Mouse (Mus musculus) brain, adult 2 months (tissue): ENCODE results near the gene Cbx8.

Source experiments
- DNase-seq: peaks from one replicate; pipeline ENCODE4 v3.0.0; 2011; ENCODE audit warnings: low read depth, low spot score

Cbx8 gene

GRCm38 (mm10) chr11:119079445-119079837, 38.7 kb upstream of the Cbx8 start:
- no peak for DNase-seq

GRCm38 (mm10) chr11:119078691-119079444, 38.1 kb upstream of the Cbx8 start:
- DNase-seq: peak; percentile 66

- no peak for DNase-seq
Observed at GRCm38 (mm10) chr11:119077755-119078154, 37.0 kb upstream of the Cbx8 start.

DNA sequence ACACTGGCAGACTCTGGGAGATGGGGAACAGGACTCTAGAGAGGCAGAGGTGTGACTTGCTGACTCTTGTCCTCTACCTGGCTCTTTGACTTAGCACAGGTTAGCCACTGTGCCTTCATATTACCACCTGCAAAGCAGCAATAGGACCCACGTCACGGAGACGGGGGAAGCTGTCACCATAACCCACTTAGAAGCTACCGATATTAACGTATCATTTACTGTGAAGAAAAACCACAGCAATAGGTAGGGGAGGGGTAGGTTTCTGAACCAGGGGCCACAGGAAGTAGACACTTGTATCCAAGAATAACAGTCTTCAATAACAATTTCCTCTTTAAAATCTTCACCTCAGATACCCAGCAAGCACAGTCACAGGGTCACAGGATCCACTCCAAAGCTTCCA, 35.0 kb upstream of the Cbx8 start:
- DNase-seq: no peak

DNA sequence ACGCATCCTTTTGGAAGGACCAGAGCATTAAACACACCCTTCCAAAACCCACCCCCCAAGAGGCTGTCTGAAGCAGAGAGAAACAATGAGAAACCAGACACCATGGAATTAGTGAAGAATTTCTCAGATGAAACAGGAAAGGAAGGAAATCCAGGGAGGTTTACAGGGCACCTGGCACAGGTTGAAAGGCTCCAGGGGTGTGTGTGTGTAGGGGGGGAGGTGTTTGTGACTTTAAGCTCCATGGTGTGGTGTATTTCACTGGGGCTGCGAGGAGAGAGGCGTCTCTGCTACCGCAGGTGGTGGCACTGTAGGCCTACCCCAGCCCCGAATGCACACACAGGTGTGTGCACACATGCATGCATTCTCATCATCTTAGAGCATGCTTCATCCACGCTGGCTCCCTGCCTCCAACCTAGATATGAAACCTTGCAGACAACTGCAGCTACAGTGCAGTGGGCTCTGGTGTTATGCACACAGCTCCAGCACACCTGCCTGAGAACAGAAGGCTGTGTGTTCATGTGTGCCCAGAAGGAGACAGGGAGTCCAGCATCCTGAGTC, 33.2 kb upstream of the Cbx8 start:
- DNase-seq: no peak

DNA sequence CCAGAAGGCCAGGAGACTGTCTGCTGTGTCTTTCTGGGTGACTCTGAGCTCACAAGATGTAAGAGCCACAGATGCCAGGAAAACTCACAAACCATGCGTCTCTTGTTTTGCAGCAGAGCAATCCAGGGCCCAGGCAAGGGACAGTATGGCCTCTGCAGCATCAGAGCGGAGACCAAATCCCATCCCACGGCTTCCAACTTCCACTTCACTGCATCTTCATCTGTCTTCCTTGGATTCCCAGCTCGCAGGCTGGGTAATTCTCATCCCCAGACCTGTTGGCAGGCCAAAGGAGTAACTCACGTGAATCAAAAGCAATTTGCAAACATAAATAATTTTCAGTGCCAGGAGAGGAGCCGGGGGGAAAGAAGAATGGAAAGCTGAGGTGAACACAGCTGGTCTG, 32.2 kb upstream of the Cbx8 start:
- no peak for DNase-seq

GRCm38 (mm10) chr11:119072239-119072638, 31.5 kb upstream of the Cbx8 start:
- DNase-seq: no peak

GRCm38 (mm10) chr11:119066841-119067240, 26.1 kb upstream of the Cbx8 start:
- no peak for DNase-seq

- DNase-seq: no peak
Observed at GRCm38 (mm10) chr11:119059256-119059655, 18.5 kb upstream of the Cbx8 start.

DNA sequence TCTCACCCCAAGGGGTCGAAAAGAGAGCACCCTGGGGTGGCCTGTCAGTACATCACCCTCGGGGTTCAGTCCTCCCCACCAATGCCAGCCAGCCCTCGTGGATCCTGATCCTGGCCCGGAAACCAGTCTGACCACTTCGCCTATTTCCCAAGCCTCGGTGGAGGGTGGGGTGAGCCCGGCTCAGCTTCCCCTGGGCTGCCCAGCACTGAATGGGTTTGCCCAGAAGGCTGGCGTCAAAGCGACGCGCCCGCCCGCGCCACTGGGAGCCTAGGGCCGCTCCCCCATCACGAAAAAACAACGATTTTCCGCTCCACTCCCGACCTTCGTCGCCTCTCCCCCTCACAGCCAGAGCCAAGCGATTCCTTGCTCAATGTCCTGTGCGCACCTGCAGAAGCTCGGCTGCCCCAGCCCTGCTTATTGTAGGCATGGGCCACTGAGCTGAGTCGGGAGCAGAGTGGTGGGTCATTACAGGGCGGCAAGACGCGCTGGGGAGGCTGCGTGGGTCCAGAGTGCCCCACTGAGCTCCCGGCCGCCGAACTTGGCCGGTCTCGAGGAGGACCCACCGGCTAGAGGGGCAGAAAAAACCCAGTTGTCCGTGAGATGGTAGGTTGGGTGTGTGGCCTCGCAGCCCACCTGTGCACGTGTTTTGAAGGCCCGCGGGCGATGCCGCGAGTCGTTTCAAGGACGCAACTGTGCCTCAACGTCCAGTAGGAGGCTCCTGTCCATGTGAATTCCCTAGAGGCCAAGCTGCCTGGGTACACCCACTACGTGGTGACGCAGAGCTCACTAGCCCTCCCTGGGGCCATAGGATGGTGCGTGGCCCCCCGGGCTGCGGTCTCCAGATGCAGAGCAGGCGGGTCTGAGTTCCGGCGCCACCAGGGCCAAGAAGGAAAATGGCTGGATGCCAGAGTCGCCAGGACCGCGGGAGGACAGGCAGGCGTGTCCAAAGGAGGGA, 17.5 kb upstream of the Cbx8 start:
- DNase-seq: no peak

DNA sequence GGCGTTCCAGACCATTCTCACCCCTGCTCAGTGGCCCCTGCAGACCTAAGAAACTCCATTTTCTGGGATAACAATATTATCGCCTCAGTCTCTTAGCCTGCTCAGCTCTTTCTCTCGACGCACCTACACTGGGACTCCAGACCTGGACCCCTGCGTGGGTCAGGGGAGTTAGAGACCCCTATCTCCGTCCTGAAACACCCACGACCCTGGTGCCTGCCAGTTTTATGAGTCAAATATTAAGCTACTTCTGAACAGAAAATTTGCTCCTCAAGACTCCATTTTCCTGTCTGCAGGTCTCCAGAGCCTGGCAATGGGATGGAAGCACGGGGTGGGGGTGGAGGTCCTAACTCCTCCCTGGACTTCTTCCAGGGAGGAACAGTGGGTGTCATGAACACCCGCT, 16.5 kb upstream of the Cbx8 start:
- no peak for DNase-seq

DNA sequence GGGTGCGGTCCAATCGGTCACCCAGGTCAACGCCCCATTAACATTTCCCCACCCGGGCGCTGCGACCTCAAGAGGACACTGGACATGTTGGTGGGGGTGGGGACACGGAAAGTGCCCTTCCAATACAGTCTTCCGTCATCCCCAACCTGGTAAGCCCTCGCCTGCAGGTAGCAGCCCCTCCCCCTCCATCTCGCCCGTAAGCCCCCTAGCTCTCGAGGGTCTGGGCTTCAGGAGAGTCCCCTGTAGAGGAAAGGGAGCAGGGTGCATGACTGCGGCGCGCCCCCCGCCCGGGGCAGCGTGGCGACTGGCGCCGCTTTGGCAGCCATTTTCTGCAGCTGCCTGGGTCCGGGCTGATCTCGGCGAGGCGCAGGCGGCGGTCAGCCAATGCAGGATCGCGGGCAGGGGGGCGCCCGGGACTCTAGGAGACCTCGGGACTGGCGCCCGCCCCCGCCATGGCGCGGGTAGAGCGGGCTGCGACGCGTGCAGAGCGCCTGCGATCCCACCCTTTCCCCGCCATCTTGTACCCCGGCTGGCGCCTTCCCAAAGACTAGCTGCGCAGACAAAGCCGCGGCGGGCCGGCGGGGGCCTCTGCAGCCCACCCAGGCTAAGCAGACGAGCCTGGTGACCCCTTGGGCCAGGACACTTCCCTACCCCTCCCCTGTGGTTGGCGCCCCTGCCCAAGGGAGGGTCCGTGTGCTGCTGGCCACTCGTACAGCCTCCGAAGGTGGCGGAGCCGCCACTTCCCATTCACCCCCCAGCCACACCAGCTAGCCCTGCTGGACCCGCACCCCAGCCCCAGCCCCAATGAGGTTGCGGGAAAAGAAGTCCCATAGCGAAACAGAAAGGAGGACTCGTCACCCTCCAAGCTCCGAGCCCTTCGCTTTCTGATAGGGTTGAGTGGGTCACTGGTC, 15.8 kb upstream of the Cbx8 start:
- DNase-seq: no peak

- DNase-seq: no peak
Observed at GRCm38 (mm10) chr11:119055571-119056131, 14.9 kb upstream of the Cbx8 start.

DNA sequence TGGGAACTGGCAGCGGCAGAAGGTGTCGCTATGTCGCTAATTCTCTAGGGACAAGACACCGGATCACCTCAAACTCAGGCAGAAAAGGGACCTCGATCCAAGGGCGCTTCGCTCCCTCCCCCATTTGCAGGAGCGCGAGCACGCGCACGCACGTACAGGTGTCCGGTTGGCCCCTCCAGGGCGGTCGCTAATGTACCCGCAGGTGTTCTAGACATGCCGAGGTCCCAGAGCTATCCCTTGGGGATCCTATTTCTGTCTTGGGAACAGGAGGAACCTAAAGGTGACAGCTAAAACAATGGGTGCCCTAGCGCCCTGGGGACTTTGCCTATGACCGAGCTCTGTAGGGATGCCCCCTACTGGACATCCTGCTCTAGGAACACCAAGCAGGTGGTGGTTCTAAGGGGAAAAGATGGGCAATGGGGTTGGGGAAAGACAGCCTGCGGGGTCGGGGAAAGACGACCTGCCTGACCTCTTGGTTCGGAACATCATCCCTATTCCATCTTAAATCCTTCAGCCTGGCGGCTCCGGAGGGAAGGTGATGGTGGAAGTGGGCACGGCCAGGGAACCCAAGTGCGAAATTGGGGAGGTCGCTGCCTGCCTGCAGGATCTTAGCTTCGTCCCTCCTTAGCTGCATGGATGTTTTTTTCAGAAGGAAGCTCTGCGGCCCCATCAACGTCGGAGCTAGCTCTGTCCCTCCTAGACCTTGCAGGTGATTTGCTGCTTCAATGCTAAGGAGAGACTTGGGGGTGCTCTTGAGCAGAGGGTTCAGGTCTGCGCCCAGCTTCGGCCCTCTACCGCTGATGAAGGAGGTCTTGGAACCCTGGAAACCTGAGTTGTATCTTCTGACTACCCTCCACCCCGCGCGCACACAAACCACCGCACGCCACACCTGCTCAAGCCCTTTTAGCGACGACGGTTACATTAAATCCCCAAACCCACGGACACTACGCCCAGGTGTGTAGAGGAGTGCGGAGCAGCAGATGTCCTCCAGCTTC, 13.9 kb upstream of the Cbx8 start:
- DNase-seq: peak; percentile 43

GRCm38 (mm10) chr11:119053738-119054350, 13.1 kb upstream of the Cbx8 start:
- peak; percentile 38 for DNase-seq

GRCm38 (mm10) chr11:119053257-119053670, 12.5 kb upstream of the Cbx8 start:
- DNase-seq: peak; percentile 90

DNA sequence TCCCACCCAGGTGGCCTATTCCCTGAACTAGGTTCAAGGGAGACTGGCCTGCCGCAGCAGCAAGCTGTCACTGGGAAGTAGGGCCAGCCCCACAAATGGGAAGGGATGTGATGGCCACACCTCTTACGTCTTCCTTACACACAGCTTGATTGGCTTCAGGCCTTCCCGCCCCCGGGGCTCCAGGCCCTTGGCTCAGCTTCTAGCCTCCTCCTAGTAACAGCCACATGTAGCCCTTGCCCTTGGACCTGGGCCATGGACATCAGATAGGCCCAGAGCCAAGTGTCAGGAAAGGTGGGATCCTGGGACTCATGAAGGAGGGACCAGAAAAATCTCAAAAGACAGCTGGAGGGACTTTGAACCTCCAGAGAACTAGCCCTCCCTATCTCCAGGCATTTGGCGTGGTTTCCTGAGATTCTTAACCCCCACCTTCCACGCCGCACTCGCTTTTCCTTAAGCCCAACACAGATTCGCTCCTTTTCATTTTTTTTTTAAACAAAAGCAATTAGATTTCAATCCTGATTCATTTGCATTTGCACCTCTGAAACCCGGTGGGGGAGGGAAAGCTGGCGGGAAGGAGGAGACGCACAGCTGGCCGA, 12.0 kb upstream of the Cbx8 start:
- no peak for DNase-seq

GRCm38 (mm10) chr11:119051927-119052660, 11.3 kb upstream of the Cbx8 start:
- peak; percentile 85 for DNase-seq
